Mouse (Mus musculus): Measurements from ENCODE around the gene Srarp.

- TF ChIP-seq POLR2A (IDR thresholded peaks at IDR 0.05; ENCODE audit: borderline replicate concordance, extremely low read depth, insufficient read depth, insufficient read length, poor library complexity, severe bottlenecking), result no peak
- no peak for TF ChIP-seq CTCF (IDR thresholded peaks at IDR 0.05; ENCODE audit: borderline replicate concordance, extremely low read depth, insufficient read depth, insufficient read length)
Measured at GRCm38 (mm10) chr4:141427921-141428320, 8.0 kb downstream of the Srarp start.
